8 mouse cellular contexts compared by ENCODE assay signal in genomic region chr4:42916617-42917401, GRCm38 (mm10). TPM values are rescaled to one million over a fixed set of nuclear protein-coding genes. Genes with fewer than 3 reads are reported as not detected.
DNase-seq lines count a peak whose midpoint lies in the region; ATAC-seq lines count a peak whose summit lies in the region.

Gene Phf24 (plus strand): TSS chr4:42916660.

- 1% methylated on average over 12 of the region's 90 CpGs for WGBS in embryonic facial prominence, embryonic 14.5 days
- under 1% methylated on average over 48 of the region's 90 CpGs for WGBS in hindbrain, embryonic 14.5 days
- under 1% methylated on average over 76 of the region's 90 CpGs for WGBS in midbrain, embryonic 12.5 days

- no peak for DNase-seq in frontal cortex, postnatal 36 days (ENCODE audit: low spot score in 2 of 2)
- DNase-seq in adrenal gland, postnatal 25 days = peak; percentile 42
- peak; percentile 73 for DNase-seq in embryonic facial prominence, embryonic 14.5 days (ENCODE audit: low spot score)
- peak; percentile 78 for DNase-seq in hindbrain, embryonic 14.5 days (ENCODE audit: low spot score)
- peak; percentile 55 to 70 for DNase-seq in left cerebral cortex, postnatal 36 days (ENCODE audit: low spot score in 2 of 2)
- no peak for DNase-seq in spleen, postnatal 36 days (ENCODE audit: low spot score in 2 of 2)

- H3K4me1 ChIP-seq in embryonic facial prominence, embryonic 14.5 days (ENCODE audit: control insufficient read depth, insufficient read depth, low read length) = no peaks in the 10 kb centered on the region
- H3K4me1 ChIP-seq in hindbrain, embryonic 14.5 days (replicated peaks; ENCODE audit: control insufficient read depth, insufficient read depth, low read length) = peaks cover 14% of the 10 kb centered on the region; the same call in 1 of the 2 replicates
- peaks cover 6% of the 10 kb centered on the region; the same call in 1 of the 2 replicates for H3K4me1 ChIP-seq in midbrain, embryonic 12.5 days

- no peaks in the 10 kb centered on the region for H3K9me3 ChIP-seq in embryonic facial prominence, embryonic 14.5 days (ENCODE audit: control insufficient read depth, low read length)
- H3K9me3 ChIP-seq in hindbrain, embryonic 14.5 days (ENCODE audit: control insufficient read depth, low read length) = no peaks in the 10 kb centered on the region
- H3K9me3 ChIP-seq in midbrain, embryonic 12.5 days = no peaks in the 10 kb centered on the region

- peak within 1 kb of the TSS; percentile 89 for H3K4me2 ChIP-seq in embryonic facial prominence, embryonic 14.5 days (ENCODE audit: low read depth, low read length)
- peak within 1 kb of the TSS; percentile 90 for H3K4me2 ChIP-seq in hindbrain, embryonic 14.5 days (replicated peaks)
- H3K4me2 ChIP-seq in midbrain, embryonic 12.5 days (replicated peaks) = peak within 1 kb of the TSS; percentile 83

- ATAC-seq in frontal cortex, adult (ENCODE audit: low TSS enrichment) = peak; percentile 48
- ATAC-seq in embryonic facial prominence, embryonic 14.5 days (ENCODE audit: low read depth) = peak; percentile 83
- peak; percentile 83 for ATAC-seq in hindbrain, embryonic 14.5 days (ENCODE audit: low FRiP score)
- peak; percentile 89 for ATAC-seq in midbrain, embryonic 12.5 days (ENCODE audit: low FRiP score, low read depth)

- peaks cover 52% of the 10 kb centered on the region for H3K27me3 ChIP-seq in embryonic facial prominence, embryonic 14.5 days (replicated peaks; ENCODE audit: control insufficient read depth, insufficient read depth, low read length)
- H3K27me3 ChIP-seq in hindbrain, embryonic 14.5 days (ENCODE audit: control insufficient read depth, insufficient read depth, low read length) = peaks cover 9% of the 10 kb centered on the region; the same call in 1 of the 2 replicates
- H3K27me3 ChIP-seq in midbrain, embryonic 12.5 days = peaks cover 55% of the 10 kb centered on the region

- peak within 1 kb of the TSS; percentile 65 for H3K4me3 ChIP-seq in embryonic facial prominence, embryonic 14.5 days (ENCODE audit: low read depth, low read length)
- peak within 1 kb of the TSS; percentile 81 for H3K4me3 ChIP-seq in hindbrain, embryonic 14.5 days (replicated peaks; ENCODE audit: low read length)
- H3K4me3 ChIP-seq in midbrain, embryonic 12.5 days = peak within 1 kb of the TSS; percentile 68

- H3K36me3 ChIP-seq in embryonic facial prominence, embryonic 14.5 days (ENCODE audit: control insufficient read depth, insufficient read depth, low read length) = no peaks in the 10 kb centered on the region
- H3K36me3 ChIP-seq in hindbrain, embryonic 14.5 days (replicated peaks; ENCODE audit: control insufficient read depth, insufficient read depth) = no peaks in the 10 kb centered on the region
- no peaks in the 10 kb centered on the region for H3K36me3 ChIP-seq in midbrain, embryonic 12.5 days

- intact Hi-C loops in left cerebral cortex, postnatal 36 days (cut with DNase I) = loop anchor here (1.0 to 5.0 kb wide), 2 partner anchors 32 to 40 kb away; partner anchors contain the start of gene Dnajb5

- no peak within 1 kb of the TSS for H3K27ac ChIP-seq in embryonic facial prominence, embryonic 14.5 days (replicated peaks; ENCODE audit: low read depth, low read length)
- H3K27ac ChIP-seq in hindbrain, embryonic 14.5 days = peak within 1 kb of the TSS; percentile 83
- no peak within 1 kb of the TSS for H3K27ac ChIP-seq in midbrain, embryonic 12.5 days (replicated peaks)

- peak within 1 kb of the TSS; percentile 79 for H3K9ac ChIP-seq in embryonic facial prominence, embryonic 14.5 days (ENCODE audit: low read depth, low read length)
- peak within 1 kb of the TSS; percentile 90 for H3K9ac ChIP-seq in hindbrain, embryonic 14.5 days
- H3K9ac ChIP-seq in midbrain, embryonic 12.5 days (replicated peaks) = peak within 1 kb of the TSS; percentile 80

RNA-seq across cellular contexts. Expression of gene Phf24, which starts in this region (rescaled TPM):
- 0.57 and 0.73 TPM in 2 replicates for total RNA-seq in adrenal gland, postnatal 25 days (2021)
- 4.9 and 5.7 TPM in 2 replicates for polyA plus RNA-seq in embryonic facial prominence, embryonic 14.5 days (2014; fragmentation: Nextera tagmentation; extraction: Ambion mirVana)
- 43.5 and 47.8 TPM in 2 replicates for polyA plus RNA-seq in hindbrain, embryonic 14.5 days (2014; fragmentation: Nextera tagmentation; extraction: Ambion mirVana)
- 100 to 1,000 TPM; 333 to 352 TPM for total RNA-seq in left cerebral cortex, postnatal 36 days (2021)
- 6.6 and 8.4 TPM in 2 replicates for polyA plus RNA-seq in midbrain, embryonic 12.5 days (2016; fragmentation: Nextera tagmentation; extraction: Ambion mirVana)

Comparison
In these comparisons a context has a peak if more than half of its experiments do, and no peak if none do; other contexts are left out.
1. RNA of gene Phf24 (total RNA-seq): 333 to 352 TPM in left cerebral cortex, postnatal 36 days; 0.57 to 0.73 TPM in adrenal gland, postnatal 25 days; every median in the first group is over 100 times any median in the second.
2. Peak in DNase-seq in adrenal gland, postnatal 25 days; RNA of the gene not detected or under 1 TPM.
3. DNase-seq: peak in embryonic facial prominence, embryonic 14.5 days (single experiment), hindbrain, embryonic 14.5 days (single experiment) and left cerebral cortex, postnatal 36 days (2 of 2); none in frontal cortex, postnatal 36 days (0 of 2) and spleen, postnatal 36 days (0 of 2).
4. Peak in every context shown above with its lines, with median percentiles within 50 percentile points of each other: ATAC-seq, H3K4me2 ChIP-seq, H3K4me3 ChIP-seq and H3K9ac ChIP-seq.